Mouse (Mus musculus) neural tube, embryonic 12.5 days (tissue): ENCODE data around the gene Lrriq4. TPM values are rescaled to one million over a fixed set of nuclear protein-coding genes. Genes with fewer than 3 reads are reported as not detected.

Experiments used
- ATAC-seq: fragments of 200-750 bp; cut with Nextera tagmentation; 2 replicates; pipeline ENCODE4 v1.8.0; 2017; ENCODE audit warnings: low read depth, mild to moderate bottlenecking, moderate TSS enrichment, moderate library complexity; ENCODE audit not compliant: low FRiP score
- H3K27ac ChIP-seq: fragments of 300-500 bp; sonication (generic); 2 replicates; pipeline ENCODE4 v1.5.1; 2016
- H3K27me3 ChIP-seq: fragments of 300-500 bp; sonication (generic); replicated peaks from 2 replicates; pipeline ENCODE4 v1.6.1; 2016; ENCODE audit warnings: mild to moderate bottlenecking
- H3K36me3 ChIP-seq: fragments of 300-500 bp; sonication (generic); 2 replicates; pipeline ENCODE4 v1.6.1; 2016; ENCODE audit warnings: mild to moderate bottlenecking
- H3K4me1 ChIP-seq: fragments of 300-500 bp; sonication (generic); 2 replicates; pipeline ENCODE4 v1.6.1; 2016
- H3K4me2 ChIP-seq: fragments of 300-500 bp; sonication (generic); replicated peaks from 2 replicates; pipeline ENCODE4 v1.6.1; 2016; ENCODE audit warnings: mild to moderate bottlenecking
- H3K4me3 ChIP-seq: fragments of 300-500 bp; sonication (generic); 2 replicates; pipeline ENCODE4 v1.5.1; 2016
- H3K9ac ChIP-seq: fragments of 300-500 bp; sonication (generic); 2 replicates; pipeline ENCODE4 v1.6.1; 2016; ENCODE audit warnings: mild to moderate bottlenecking
- H3K9me3 ChIP-seq: fragments of 300-500 bp; sonication (generic); 2 replicates; pipeline ENCODE4 v1.6.1; 2016; ENCODE audit warnings: mild to moderate bottlenecking
- WGBS: fragments of 180-500 bp; shearing (Covaris S2); methylation state at CpG from one replicate; pipeline ENCODE4 v1.1.7; 2016; 5-methylcytosine and 5-hydroxymethylcytosine counted together
- polyA plus RNA-seq: library from polyadenylated mRNA; unstranded; fragments of >200 nt; fragmentation: Nextera tagmentation; extraction: Ambion mirVana; gene quantifications from 2 replicates; pipeline ENCODE4 v1.2.1, GENCODE M21; 2016

Lrriq4 gene
- not detected in 2 replicates for polyA plus RNA-seq

DNA sequence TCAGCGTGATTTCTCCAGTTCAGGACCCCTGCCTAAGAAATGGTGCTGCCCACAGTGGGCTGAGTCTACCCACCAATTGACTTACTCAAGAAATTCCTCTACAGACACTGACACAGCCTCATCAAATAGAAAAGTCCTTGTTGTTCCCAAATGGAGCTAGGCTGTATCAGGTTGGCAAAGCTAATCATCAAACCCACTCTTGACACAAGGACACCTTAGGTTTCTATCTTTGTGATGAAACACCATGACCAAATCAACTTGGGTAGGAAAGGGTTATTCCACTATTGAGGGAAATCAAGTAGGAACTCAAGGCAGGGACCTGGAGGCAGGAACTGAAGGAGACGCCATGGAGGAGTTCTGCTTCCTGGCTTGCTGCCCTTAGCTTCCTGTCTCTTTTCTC is at the start of gene Lrriq4:
Gene Lrriq4 (plus strand): TSS at position 301 of the 400 bp plus-strand sequence.
- WGBS, result 82% methylated on average over 2 of the region's 2 CpGs
- no peak within 1 kb of the TSS for H3K4me2 ChIP-seq
- no peak within 1 kb of the TSS for H3K27ac ChIP-seq
- H3K9me3 ChIP-seq, result no peaks in the 10 kb centered on the region
- no peak for ATAC-seq
- no peaks in the 10 kb centered on the region for H3K36me3 ChIP-seq
- H3K9ac ChIP-seq, result no peak within 1 kb of the TSS
- H3K27me3 ChIP-seq, result peaks cover 8% of the 10 kb centered on the region; the same call in 1 of the 2 replicates
- H3K4me3 ChIP-seq, result no peak within 1 kb of the TSS
- H3K4me1 ChIP-seq, result peaks cover 6% of the 10 kb centered on the region; the same call in 1 of the 2 replicates

DNA sequence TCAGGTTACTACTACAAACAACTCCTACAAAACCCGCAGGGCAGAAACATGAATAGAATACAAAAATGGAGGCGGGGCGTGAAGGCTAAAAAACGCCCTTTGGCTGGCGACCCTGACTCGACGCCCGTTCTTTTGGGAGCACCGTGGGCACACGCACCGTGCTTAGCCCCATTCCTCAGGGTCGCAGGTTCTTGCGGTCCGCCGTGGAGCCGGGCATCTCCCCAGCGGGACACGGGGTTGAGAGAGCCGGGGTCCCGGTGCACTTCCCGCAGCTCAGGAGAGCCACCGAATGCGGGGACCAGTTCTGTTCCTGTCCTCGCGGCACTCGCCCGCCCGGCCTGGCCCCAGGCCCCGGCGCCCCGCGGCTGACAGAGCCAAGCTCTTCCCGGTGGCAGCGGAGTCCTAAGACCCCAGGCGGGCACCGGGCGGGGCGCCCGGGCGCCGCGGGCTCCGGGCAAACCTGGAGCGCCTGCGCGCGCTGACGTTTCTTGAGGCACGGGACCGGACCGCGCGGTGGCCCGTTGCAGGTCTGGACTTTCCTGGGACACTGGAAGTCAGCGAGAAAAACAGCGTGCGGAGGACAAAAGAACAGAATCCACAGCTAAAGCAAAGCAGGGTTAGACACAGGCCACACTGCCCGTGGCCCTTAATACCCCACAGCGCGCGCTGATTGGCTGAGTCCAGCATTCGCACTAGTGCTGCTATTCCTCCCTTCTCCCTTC is 49.0 kb upstream of the Lrriq4 start:
- ATAC-seq, result peak; percentile 80
- H3K9me3 ChIP-seq, result no peaks in the 10 kb centered on the region
- peaks cover 4% of the 10 kb centered on the region; the same call in 1 of the 2 replicates for H3K27me3 ChIP-seq
- H3K4me3 ChIP-seq, result peak overlapping the region; percentile 80
- 1% methylated on average over 62 of the region's 62 CpGs for WGBS
- peak overlapping the region; percentile 53; the same call in 1 of the 2 replicates for H3K27ac ChIP-seq
- H3K4me1 ChIP-seq, result peaks cover 8% of the 10 kb centered on the region
- peak overlapping the region; percentile 85 for H3K9ac ChIP-seq
- H3K36me3 ChIP-seq, result no peaks in the 10 kb centered on the region
- peak overlapping the region; percentile 78 for H3K4me2 ChIP-seq

DNA sequence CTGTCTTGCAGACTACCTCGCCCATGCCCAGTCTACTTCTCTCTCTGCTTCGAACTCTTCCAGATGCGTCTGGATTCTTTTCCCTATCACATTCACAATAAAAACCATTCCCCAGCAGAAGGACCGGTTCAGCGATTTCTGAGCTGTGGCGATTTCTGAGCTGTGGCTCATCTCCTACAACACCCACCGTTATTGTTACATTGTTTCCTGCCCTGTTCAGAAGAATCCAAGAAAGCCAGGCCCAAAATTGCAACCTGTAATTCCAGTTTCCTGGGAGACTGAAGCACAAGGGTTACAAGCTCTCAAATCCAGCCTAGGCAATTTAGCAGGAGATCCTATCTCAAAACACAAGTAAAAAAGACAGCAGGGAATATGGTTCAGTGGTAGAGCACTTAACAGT is 47.0 kb upstream of the Lrriq4 start:
- Histone ChIP-seq H3K4me2 (no peak overlapping the region), H3K4me1 (peaks cover 8% of the 10 kb centered on the region), H3K9me3 (no peaks in the 10 kb centered on the region), H3K27me3 (peaks cover 4% of the 10 kb centered on the region; the same call in 1 of the 2 replicates), H3K27ac (no peak overlapping the region), H3K36me3 (no peaks in the 10 kb centered on the region), H3K9ac (no peak overlapping the region), H3K4me3 (no peak overlapping the region)
- no peak for ATAC-seq
- WGBS, result 85% methylated on average over 7 of the region's 7 CpGs

DNA sequence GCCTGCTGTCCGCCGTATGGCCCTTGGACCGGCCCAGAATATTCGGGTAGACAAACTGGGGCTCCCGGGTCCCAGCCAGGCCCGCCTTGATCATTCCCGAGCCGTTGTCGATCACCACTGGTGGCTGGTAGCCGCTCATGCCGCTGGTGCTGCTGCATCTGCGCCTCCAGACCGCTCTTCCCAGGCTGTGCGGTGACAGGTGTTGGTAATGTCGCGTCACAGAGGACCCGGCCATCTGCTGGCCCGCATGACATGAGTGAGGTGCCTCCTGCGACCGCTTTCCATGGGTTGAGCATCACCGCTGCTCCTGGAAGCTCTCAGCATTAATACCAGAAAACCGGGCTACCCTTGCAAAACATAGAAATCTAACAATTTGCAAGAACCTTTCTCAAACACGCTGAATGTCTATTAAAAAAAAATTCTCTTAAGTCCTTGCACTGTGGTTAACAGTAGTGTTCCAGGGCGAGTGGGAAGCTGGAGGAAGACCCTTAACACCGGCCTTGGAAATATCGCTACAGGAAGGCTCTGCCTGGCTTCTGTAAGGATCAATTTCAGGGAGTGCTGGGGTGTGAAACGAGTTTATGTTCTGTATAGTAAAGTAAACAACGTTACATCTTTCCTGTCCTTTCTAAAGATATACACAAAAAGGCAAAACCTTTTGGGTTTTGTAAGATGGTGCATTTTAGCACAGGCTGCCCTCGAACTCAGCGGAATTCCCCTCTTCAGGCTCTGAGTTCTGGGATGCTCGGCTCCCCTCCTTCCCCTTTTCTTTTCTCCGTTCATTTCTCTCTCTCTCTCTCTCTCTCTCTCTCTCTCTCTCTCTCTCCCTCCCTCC is 44.4 kb upstream of the Lrriq4 start, which contains the start of gene Actrt3:
Gene Actrt3 (minus strand): TSS at position 229 of the 835 bp plus-strand sequence.
- Histone ChIP-seq H3K36me3 (peaks cover 7% of the 10 kb centered on the region), H3K27me3 (peaks cover 4% of the 10 kb centered on the region; the same call in 1 of the 2 replicates), H3K9me3 (no peaks in the 10 kb centered on the region), H3K4me2 (peak within 1 kb of the TSS; percentile 78), H3K4me3 (peak within 1 kb of the TSS; percentile 46), H3K27ac (no peak within 1 kb of the TSS), H3K9ac (peak within 1 kb of the TSS; percentile 36), H3K4me1 (peaks cover 16% of the 10 kb centered on the region)
- no peak for ATAC-seq
- WGBS, result 2% methylated on average over 32 of the region's 32 CpGs

DNA sequence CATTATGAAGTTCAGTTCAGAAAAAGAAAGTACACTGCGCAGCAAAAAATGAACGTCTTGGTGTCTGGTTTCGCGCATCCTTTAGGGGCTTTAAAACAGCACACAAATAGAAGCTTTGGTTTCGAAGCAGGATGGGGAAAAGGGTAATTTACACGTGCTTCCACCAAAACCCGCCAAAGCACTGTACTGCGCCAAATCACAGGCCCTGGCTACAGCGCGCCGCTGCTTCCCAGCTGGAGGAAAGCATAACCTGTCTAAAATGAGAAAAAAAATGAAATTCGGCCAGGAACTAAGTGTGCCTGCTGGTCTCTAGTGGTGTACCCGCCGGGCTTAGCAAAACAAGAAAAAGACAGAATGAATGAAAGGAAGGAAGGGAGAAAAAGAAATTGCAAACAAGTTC is 43.6 kb upstream of the Lrriq4 start:
- no peaks in the 10 kb centered on the region for H3K9me3 ChIP-seq
- H3K27me3 ChIP-seq, result peaks cover 4% of the 10 kb centered on the region; the same call in 1 of the 2 replicates
- under 1% methylated on average over 14 of the region's 14 CpGs for WGBS
- peak overlapping the region; percentile 78 for H3K4me2 ChIP-seq
- no peak overlapping the region for H3K27ac ChIP-seq
- H3K4me3 ChIP-seq, result peak overlapping the region; percentile 46
- H3K36me3 ChIP-seq, result peaks cover 7% of the 10 kb centered on the region
- H3K4me1 ChIP-seq, result peaks cover 16% of the 10 kb centered on the region
- 0 out of 2 replicates have a peak overlapping the region, but pooled peaks have one; percentile 29 for H3K9ac ChIP-seq
- no peak for ATAC-seq

DNA sequence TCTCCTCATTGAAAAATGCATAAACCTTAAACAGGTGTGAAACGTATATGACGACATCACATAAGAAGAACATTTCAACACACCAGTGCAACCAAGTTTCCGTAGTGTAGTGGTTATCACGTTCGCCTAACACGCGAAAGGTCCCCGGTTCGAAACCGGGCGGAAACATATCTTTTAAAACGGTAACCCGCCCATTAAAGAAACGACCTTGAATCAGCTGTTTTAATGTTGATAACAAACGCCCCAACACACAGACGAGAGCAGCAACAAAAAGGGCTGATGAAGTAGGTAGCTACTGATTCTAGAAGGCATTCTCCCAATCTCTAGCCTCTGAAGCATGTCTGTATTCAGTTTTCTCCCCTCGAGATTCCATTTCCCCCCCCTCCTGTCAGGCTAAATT is 43.1 kb upstream of the Lrriq4 start:
- peak; percentile 15 for ATAC-seq
- H3K27ac ChIP-seq, result no peak overlapping the region
- peak overlapping the region; percentile 78 for H3K4me2 ChIP-seq
- peaks cover 16% of the 10 kb centered on the region for H3K4me1 ChIP-seq
- H3K27me3 ChIP-seq, result peaks cover 4% of the 10 kb centered on the region; the same call in 1 of the 2 replicates
- no peak overlapping the region for H3K9ac ChIP-seq
- peak overlapping the region; percentile 46 for H3K4me3 ChIP-seq
- WGBS, result under 1% methylated on average over 17 of the region's 17 CpGs
- peaks cover 8% of the 10 kb centered on the region for H3K36me3 ChIP-seq
- no peaks in the 10 kb centered on the region for H3K9me3 ChIP-seq

DNA sequence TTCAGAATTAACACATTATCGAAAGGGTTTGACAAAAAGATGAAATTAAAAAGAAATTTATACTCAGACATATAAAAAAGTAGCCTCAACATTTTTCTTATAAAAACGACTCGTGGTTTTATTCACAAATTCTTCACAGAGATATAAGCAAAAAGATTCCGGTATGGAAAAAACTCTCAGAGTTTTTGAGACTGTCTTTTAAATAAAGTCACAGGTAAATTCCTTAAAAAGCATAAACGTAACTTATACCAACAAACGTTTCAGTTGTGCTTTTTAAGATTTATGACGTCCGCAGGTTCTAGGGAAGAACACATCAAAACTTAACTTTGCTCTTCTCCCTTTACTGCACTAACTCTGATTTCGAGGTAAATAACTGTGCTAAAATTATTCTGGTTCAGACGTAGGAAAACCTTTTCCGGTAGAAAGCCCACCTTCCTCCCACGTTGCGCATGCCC is 42.7 kb upstream of the Lrriq4 start:
- H3K27me3 ChIP-seq, result peaks cover 4% of the 10 kb centered on the region; the same call in 1 of the 2 replicates
- peaks cover 10% of the 10 kb centered on the region for H3K36me3 ChIP-seq
- peak overlapping the region; percentile 83; the same call in 1 of the 2 replicates for H3K9ac ChIP-seq
- WGBS, result 1% methylated on average over 13 of the region's 13 CpGs
- ATAC-seq, result no peak
- peak overlapping the region; percentile 78 for H3K4me2 ChIP-seq
- H3K27ac ChIP-seq, result peak overlapping the region; percentile 91
- H3K9me3 ChIP-seq, result no peaks in the 10 kb centered on the region
- H3K4me3 ChIP-seq, result peak overlapping the region; percentile 89
- peaks cover 16% of the 10 kb centered on the region for H3K4me1 ChIP-seq

DNA sequence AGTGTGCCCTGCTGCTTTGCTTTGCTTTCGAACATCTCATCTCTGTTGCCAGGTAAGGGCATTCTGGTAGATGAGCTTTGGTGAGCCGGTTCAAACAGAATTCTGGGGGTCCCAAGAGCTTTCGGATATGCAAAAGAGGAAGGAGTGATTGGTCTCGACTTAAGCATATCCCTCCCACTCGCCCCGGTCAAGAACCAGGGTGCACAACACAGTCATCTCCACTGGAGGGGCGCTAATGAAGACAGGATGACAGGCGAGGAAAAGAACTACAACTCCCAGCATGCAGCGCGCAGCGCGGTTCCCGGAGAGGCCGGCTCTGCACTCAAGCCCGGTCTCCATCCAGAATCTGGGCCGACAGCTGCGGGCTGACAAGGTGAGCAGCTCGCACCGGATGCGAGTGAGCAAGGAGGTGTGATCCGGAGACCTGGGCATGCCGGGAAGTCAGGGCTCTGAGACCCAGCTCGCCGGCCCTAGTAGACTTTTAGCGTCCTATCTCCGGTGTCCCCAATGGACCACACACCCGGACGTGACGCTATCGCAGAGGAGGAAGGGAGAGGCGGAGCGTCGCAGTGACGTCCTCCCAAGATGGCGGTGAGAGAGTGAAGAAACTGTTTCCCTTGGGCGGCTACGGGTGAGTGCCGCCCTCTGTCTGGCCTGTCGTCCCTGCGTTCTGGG is 42.1 kb upstream of the Lrriq4 start, which contains the start of gene Mynn:
Gene Mynn (plus strand): TSS at position 1 of the 675 bp plus-strand sequence.
- H3K4me3 ChIP-seq, result peak within 1 kb of the TSS; percentile 89
- H3K4me2 ChIP-seq, result peak within 1 kb of the TSS; percentile 78
- peak within 1 kb of the TSS; percentile 91 for H3K27ac ChIP-seq
- H3K4me1 ChIP-seq, result peaks cover 16% of the 10 kb centered on the region
- no peaks in the 10 kb centered on the region for H3K9me3 ChIP-seq
- H3K36me3 ChIP-seq, result peaks cover 13% of the 10 kb centered on the region
- WGBS, result under 1% methylated on average over 40 of the region's 40 CpGs
- H3K27me3 ChIP-seq, result peaks cover 4% of the 10 kb centered on the region; the same call in 1 of the 2 replicates
- H3K9ac ChIP-seq, result peak within 1 kb of the TSS; percentile 83
- ATAC-seq, result peak; percentile 95

DNA sequence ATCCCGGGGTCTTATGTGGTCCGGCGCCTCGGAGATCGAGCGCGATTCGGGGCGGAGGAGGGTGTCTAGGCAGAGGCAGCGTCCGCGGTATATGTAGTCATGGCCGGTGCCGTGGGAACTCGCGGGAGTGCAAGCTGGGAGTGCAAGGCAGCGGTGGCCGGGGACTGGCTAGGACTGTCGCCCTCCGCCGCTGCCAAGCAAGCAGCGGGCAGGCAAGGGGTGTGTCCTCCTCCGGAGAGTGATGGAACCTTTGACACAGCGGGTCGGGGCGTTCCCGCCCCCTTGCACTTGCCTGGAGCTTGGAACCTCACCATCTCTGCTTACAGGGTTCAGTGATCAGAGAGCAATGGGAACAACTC is 41.6 kb upstream of the Lrriq4 start:
- Histone ChIP-seq H3K9ac (peak overlapping the region; percentile 83), H3K9me3 (no peaks in the 10 kb centered on the region), H3K27me3 (peaks cover 4% of the 10 kb centered on the region; the same call in 1 of the 2 replicates), H3K4me1 (peaks cover 16% of the 10 kb centered on the region), H3K4me2 (peak overlapping the region; percentile 78), H3K36me3 (peaks cover 18% of the 10 kb centered on the region), H3K4me3 (peak overlapping the region; percentile 89), H3K27ac (peak overlapping the region; percentile 91)
- peak; percentile 60; the same call in 1 of the 2 replicates for ATAC-seq
- under 1% methylated on average over 27 of the region's 27 CpGs for WGBS

DNA sequence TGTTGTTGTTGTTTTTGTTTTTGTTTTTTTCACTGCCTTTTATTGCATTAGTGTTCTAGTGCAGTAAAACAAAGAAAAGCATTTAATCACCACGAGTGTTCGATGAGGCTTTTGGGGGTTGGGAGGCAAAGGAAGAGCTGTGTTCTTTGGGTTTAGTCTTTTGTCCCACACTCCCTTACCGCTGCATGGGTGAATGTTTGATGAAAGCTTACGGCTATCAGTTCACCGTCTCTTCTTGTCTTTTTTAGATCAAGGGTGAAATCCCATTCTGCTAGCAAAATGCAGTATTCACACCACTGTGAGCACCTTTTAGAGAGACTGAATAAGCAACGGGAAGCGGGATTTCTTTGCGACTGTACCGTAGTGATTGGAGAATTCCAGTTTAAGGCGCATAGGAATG is 41.1 kb upstream of the Lrriq4 start:
- no peak for ATAC-seq
- peak overlapping the region; percentile 89 for H3K4me3 ChIP-seq
- WGBS, result 32% methylated on average over 10 of the region's 10 CpGs

DNA sequence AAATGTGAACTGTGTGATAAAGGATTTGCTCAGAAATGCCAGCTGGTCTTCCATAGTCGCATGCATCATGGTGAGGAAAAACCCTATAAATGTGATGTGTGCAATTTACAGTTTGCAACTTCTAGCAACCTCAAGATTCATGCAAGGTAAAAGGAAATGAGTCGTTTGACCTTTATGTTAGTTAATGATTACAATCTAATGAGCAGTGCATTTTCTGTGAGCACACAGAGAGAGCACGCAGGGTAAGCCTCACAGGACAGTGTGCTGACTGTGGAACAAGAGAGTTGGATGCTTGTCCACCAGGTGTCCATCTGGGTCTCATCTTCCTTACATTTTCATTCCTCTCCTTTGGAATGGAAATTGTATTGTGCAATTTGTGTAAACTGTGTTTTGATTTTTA is 35.3 kb upstream of the Lrriq4 start:
- Histone ChIP-seq H3K4me1 (no peaks in the 10 kb centered on the region), H3K36me3 (peaks cover 62% of the 10 kb centered on the region), H3K4me3 (no peak overlapping the region), H3K27ac (no peak overlapping the region), H3K9ac (no peak overlapping the region), H3K4me2 (no peak overlapping the region), H3K27me3 (no peaks in the 10 kb centered on the region), H3K9me3 (no peaks in the 10 kb centered on the region)
- 89% methylated on average over 3 of the region's 3 CpGs for WGBS
- ATAC-seq, result no peak

More for the DNA sequence above, 41.1 kb upstream of the Lrriq4 start:
- H3K36me3 ChIP-seq, result peaks cover 21% of the 10 kb centered on the region
- H3K9me3 ChIP-seq, result no peaks in the 10 kb centered on the region
- H3K9ac ChIP-seq, result peak overlapping the region; percentile 83
- no peak overlapping the region for H3K27ac ChIP-seq
- peaks cover 3% of the 10 kb centered on the region; the same call in 1 of the 2 replicates for H3K27me3 ChIP-seq
- H3K4me1 ChIP-seq, result peaks cover 16% of the 10 kb centered on the region
- H3K4me2 ChIP-seq, result peak overlapping the region; percentile 78
